7 mouse cellular contexts compared by ENCODE assay signal in the genomic region with DNA sequence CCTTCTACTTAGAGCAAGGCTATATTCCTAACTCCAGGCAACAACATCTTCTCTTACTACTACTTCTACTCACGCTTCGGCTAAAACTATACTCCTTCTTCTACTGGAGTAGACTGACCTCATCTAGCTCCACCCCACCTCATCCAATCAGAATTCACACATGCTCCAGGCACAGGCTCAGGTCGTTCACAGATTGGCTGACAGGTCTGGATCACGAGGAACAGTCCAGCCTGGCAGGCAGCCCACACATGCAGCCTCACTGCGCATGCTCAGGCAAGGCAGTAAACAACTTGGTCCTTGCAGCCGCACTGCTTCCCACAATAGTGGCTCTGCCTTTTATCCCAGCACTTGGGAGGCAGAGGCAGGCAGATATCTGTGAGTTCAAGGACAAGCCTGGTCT.
A peak's percentile ranks its signal among the peaks of the same experiment; 100 is the strongest.
DNase-seq lines count a peak whose midpoint lies in the region; TF ChIP-seq lines count a peak whose summit lies in the region.
"Not testable (repeated sequence)": the region's sequence is repeated elsewhere in the genome, so short reads cannot be mapped to it uniquely, and the experiment has no call there.

No protein-coding gene starts in this region.

- H3K27ac ChIP-seq in ES-E14 (ENCODE audit: insufficient read depth, low read depth, low read length, poor library complexity, severe bottlenecking) = peak overlapping the region; percentile 79

- peak overlapping the region; percentile 70; the same call in 1 of the 2 replicates for H3K9ac ChIP-seq in ES-E14 (ENCODE audit: insufficient read depth, low read depth, low read length, poor library complexity, severe bottlenecking)

- not testable (repeated sequence) for DNase-seq in ES-E14 (ENCODE audit: low read depth, low spot score)
- DNase-seq in brain, adult 2 months (ENCODE audit: low read depth, low spot score) = peak; percentile 56
- DNase-seq in heart, postnatal 4 days = peak; percentile 42
- DNase-seq in kidney, adult 8-10 months = peak; percentile 55 to 73
- DNase-seq in left cerebral cortex, adult 18-20 months (ENCODE audit: low spot score in 2 of 2) = peak; percentile 14 to 36
- peak; percentile 52 for DNase-seq in lung, postnatal 10 days
- DNase-seq in right cerebral cortex, postnatal 10 days (ENCODE audit: low spot score in 2 of 2) = peak; percentile 37 to 50

- H3K4me1 ChIP-seq in ES-E14 (ENCODE audit: control insufficient read depth in 2 of 2, insufficient read depth in 2 of 2, low read length in 2 of 2, poor library complexity in 1 of 2) = peaks cover 0 to 17% of the 10 kb centered on the region in 2 experiments

- in situ Hi-C loops in ES-E14 (cut with MboI; ENCODE audit: low sequenced_read_pairs in 2 of 2, unreplicated experiment in 2 of 2) = not testable (repeated sequence)

- H3K4me3 ChIP-seq in ES-E14 (ENCODE audit: insufficient read depth in 1 of 2, low read depth in 1 of 2, low read length in 2 of 2, poor library complexity in 1 of 2, severe bottlenecking in 1 of 2) = peak overlapping the region; percentile 45 to 56

- not testable (repeated sequence) for H3K36me3 ChIP-seq in ES-E14 (ENCODE audit: control insufficient read depth, insufficient read depth, low read length, poor library complexity, severe bottlenecking)

- not testable (repeated sequence) for H3K9me3 ChIP-seq in ES-E14 (ENCODE audit: control insufficient read depth, insufficient read depth, low read depth, low read length)

TF ChIP-seq in ES-E14, 5 proteins besides CTCF, POLR2A, EP300 and RAD21:
- TF ChIP-seq CHD2 (IDR thresholded peaks at IDR 0.05; ENCODE audit: low read depth, low read length) = peak; percentile 58; the same call in 1 of the 2 replicates
